Mouse (Mus musculus) brain, embryonic 14.5 days (tissue): Measurements from ENCODE around the gene Zfp955b. TPM values are rescaled to one million over a fixed set of nuclear protein-coding genes. Genes with fewer than 3 reads are reported as not detected.
"Not testable (repeated sequence)": the region's sequence is repeated elsewhere in the genome, so short reads cannot be mapped to it uniquely, and the experiment has no call there.

Experiments
- DNase-seq: peaks from one replicate; pipeline ENCODE4 v3.0.0-alpha.2; 2011; ENCODE audit warnings: low read depth
- CTCF ChIP-seq: fragments of 200-500 bp; IDR thresholded peaks from 2 replicates; pipeline ENCODE4 v1.5.1; 2012; ENCODE audit warnings: inconsistent platforms, mild to moderate bottlenecking, moderate library complexity, borderline replicate concordance; ENCODE audit not compliant: insufficient read depth, insufficient read length; ENCODE audit errors: extremely low read depth
- POLR2A ChIP-seq: fragments of 200-500 bp; IDR thresholded peaks from 2 replicates; pipeline ENCODE4 v1.6.1; 2012; ENCODE audit warnings: mild to moderate bottlenecking, inconsistent platforms, borderline replicate concordance; ENCODE audit not compliant: poor library complexity, insufficient read depth, insufficient read length, severe bottlenecking; ENCODE audit errors: extremely low read depth
- polyA plus RNA-seq: library from polyadenylated mRNA; depleted of rRNA; stranded (reverse); fragments of >200 nt; gene quantifications from 2 replicates; pipeline ENCODE4 v1.2.3, GENCODE M21; 2012; rRNA removed

The Zfp955b gene
- 10.4 and 12.3 TPM in 2 replicates for polyA plus RNA-seq

- DNase-seq = not testable (repeated sequence)
Observed at GRCm38 (mm10) chr17:33289039-33289875, at the start of gene Zfp955b. Gene Zfp955b, plus strand, starts transcription at chr17:33289544.

GRCm38 (mm10) chr17:33254530-33255318 lies 34.6 kb upstream of the Zfp955b start, which contains the start of gene Zfp955a:
Gene Zfp955a, minus strand, starts transcription at chr17:33255145.
- not testable (repeated sequence) for DNase-seq

GRCm38 (mm10) chr17:33255319-33255657 lies 34.1 kb upstream of the Zfp955b start:
- DNase-seq = not testable (repeated sequence)

- no peak for DNase-seq
- TF ChIP-seq CTCF = no peak
Observed at GRCm38 (mm10) chr17:33264376-33264775, 25.0 kb upstream of the Zfp955b start, which contains the start of gene Olfr63. Gene Olfr63, plus strand, starts transcription at chr17:33264676.

- TF ChIP-seq CTCF = no peak
- no peak for TF ChIP-seq POLR2A
- no peak for DNase-seq
Observed at GRCm38 (mm10) chr17:33268907-33269306, 20.4 kb upstream of the Zfp955b start.

GRCm38 (mm10) chr17:33289876-33290149 lies 469 bp downstream of the Zfp955b start:
- not testable (repeated sequence) for DNase-seq

- no peak for TF ChIP-seq POLR2A
- no peak for DNase-seq
Observed at GRCm38 (mm10) chr17:33352981-33353380, 63.6 kb downstream of the Zfp955b start.

Other genes with a start within 250 kb of the Zfp955b start
- not detected in 2 replicates for gene 4921501E09Rik, start 221.5 kb upstream of the Zfp955b start, polyA plus RNA-seq
- 12.0 and 15.9 TPM in 2 replicates for gene Zfp563, start 200.2 kb upstream of the Zfp955b start, polyA plus RNA-seq
- gene Morc2b, start 149.9 kb upstream of the Zfp955b start, polyA plus RNA-seq = 0.21 and 0.40 TPM in 2 replicates
- gene Olfr55, start 121.1 kb upstream of the Zfp955b start, polyA plus RNA-seq = not detected in 2 replicates
- not detected in 2 replicates for gene Olfr239, start 98.2 kb upstream of the Zfp955b start, polyA plus RNA-seq
- 0.72 and 0.89 TPM in 2 replicates for gene Olfr1564, start 67.9 kb upstream of the Zfp955b start, polyA plus RNA-seq
- gene Zfp955a, start 34.4 kb upstream of the Zfp955b start, polyA plus RNA-seq = 8.6 and 10.5 TPM in 2 replicates
- not detected in 2 replicates for gene Olfr63, start 24.9 kb upstream of the Zfp955b start, polyA plus RNA-seq
- 16.9 and 22.5 TPM in 2 replicates for gene Zfp81, start 69.3 kb downstream of the Zfp955b start, polyA plus RNA-seq
- gene Zfp101, start 105.1 kb downstream of the Zfp955b start, polyA plus RNA-seq = 12.6 and 16.0 TPM in 2 replicates
- gene Actl9, start 143.4 kb downstream of the Zfp955b start, polyA plus RNA-seq = 0.15 and 0.29 TPM in 2 replicates
- gene Adamts10, start 234.7 kb downstream of the Zfp955b start, polyA plus RNA-seq = 107 and 121 TPM in 2 replicates